Mouse (Mus musculus): ENCODE results near the gene Ackr2.

Gene Ackr2

DNA sequence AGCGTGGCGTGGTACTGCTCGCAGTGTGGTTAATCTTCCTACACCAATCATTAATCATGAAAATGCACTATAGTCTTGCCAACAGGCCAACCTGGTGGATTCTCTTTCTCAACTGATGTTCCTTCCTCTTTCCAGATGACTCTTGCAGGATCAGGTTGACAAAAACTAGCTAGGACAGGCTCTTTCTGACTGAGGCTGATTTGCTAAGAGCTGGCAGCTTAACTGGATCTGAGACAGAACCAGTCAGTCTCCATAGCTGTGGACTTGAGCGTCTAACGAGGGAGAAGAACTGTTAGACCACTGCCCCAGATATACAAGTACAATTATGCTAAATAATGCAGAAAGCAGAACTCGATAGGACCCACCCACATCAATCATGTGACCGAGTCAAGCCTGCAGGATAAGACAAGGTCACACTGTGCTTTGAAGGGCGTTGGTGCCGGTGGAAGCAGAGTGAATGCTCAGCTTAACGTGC, 20.9 kb downstream of the Ackr2 start:
- DNase-seq, result no peak

DNA sequence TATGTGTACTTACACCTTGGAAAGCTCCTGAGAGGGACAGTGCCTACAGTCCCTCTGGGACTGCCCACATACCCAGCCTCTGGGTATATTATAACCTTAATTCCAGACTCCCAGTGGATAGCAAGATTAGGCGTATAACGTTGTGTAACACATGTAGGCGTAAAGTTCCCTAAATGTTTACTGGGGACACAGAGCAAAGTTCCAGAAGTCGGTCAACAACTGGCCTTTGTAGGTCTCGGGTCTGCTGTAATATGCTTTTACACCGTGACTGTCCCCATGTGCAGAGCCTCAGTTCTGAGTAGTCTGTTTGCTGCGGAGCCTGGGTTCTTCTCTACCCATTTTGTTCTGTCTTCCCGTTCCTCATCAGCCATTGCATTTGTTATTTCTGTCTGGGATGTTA, 25.3 kb downstream of the Ackr2 start:
- no peak for DNase-seq

DNA sequence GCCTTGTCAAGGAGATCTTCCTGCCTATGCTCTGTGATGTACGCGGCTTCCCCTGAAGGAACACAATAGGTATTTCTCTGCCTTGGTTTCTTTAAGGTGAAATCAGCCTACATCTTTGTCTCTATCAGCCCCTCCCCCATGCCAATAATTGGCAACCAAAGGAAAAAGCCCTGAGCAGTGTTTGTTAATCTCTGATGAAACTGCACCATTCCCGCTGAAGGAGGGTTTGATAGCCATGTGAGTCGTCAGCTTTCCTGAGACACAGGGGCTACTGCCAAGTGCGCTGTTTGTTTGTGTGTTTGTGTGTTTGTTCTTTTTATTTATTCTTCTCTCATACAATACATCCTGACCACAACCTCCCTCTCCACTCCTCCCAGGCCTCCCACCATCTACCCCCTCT, 25.8 kb downstream of the Ackr2 start:
- no peak for DNase-seq

DNA sequence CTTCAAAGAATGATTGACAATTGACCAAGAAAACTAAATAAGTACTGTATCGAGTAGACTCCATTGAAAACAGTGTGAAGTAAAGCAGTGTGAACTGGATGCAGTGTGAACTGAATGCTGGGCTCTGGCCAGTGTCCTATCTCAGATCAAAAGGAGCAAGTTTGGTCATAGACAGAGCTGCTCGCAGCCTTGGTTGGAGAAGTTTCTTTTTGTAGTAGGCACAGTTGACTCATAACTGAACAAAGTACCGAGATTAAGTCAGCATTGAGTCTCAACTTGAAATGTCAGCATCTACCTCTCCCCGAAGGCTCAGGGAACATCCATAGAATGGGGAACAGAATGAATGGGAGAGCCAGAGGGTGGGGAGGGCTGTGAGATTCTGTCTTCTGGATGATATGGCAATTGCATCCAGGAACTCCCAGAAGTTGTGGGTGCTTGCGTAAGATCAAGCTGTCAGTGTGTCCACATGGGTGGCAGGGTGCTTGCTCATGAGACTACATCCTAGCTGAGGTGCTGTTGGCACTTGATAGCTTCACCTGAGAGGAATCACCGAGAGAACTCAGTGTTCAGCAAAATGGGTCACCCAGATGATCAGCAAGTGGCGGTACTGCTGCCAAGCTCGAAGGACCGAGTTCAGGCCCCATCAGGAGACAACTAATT, 26.9 kb downstream of the Ackr2 start:
- no peak for DNase-seq

DNA sequence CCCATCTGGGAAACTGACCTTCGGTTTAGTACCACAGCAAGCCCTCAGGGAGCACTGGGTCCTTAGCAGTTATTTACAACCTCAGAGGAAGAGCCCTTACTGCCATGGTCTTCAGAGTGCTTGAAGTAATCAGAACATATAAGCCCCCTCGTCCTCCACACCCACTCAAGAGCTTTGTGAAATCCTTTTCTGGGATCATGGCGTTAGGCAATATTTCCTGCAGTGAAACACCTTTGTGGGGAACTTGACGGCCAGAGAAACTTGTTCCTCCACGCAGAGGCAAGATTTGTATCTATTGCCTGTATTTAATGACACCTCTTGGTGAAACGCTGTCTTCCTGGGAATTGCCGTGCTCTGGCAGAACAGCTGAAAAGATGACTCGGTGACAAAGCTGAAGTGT, 27.8 kb downstream of the Ackr2 start:
- no peak for DNase-seq

DNA sequence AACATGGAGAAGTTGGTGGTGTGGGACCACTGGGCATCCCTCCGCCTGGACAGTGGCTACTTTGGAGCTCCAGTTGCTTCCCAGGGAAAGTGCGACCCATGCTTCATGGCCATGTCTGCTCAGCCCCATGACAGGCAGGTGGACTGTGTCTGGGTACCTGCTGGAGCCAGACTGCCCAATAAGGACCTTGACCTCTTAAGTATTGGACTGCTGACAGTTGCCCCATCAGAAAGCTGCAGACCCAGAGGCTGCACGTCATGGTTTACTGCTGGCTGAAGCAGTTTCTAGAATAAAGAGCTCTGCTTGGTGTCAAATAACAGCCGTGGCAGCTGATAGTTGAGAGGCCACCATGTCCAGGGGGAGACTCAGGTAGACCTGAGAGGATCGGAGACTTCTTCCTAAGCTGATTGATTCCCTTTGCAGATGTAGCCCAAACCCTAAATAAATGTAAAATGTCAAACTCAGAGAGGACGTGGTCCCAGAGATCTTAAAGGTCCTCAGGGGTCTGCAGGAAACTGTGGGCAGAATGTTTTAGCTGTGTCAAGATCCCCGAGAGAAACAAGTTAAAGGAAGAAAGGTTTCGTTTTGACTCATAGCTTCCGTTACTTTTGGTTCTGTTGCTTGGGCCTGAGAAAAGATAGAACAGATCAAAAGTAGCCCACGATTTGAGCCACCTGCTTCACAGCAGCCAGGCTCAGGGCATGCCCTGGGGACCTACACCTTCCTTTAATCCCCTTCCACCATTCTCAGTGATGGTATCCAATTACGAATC, 28.7 kb downstream of the Ackr2 start:
- DNase-seq, result no peak

- DNase-seq, result no peak
These were observed 29.6 kb downstream of the Ackr2 start for GRCm38 (mm10) chr9:121927721-121928120.

- peak; percentile 30 to 31 for DNase-seq
These were observed 30.3 kb downstream of the Ackr2 start for GRCm38 (mm10) chr9:121928498-121928897.

DNA sequence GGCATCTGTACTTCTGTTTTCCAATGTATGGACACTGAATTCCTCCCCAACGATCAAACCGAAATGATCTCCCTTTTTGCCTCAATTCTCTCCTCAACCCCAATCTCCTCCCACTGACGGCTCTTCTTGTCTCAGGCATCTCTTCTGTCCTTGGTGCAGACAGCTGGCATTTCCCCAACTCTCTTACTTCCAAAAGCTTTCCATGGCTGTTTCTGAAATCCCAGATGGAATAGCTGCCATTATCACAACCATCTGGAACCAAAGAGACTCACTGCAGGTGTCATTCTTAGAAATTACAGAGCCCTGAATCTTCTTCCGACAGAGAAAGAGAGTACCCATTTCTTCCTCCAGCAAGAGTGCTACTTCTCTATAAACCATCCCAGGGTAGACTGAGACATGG, 36.7 kb downstream of the Ackr2 start:
- DNase-seq, result no peak

DNA sequence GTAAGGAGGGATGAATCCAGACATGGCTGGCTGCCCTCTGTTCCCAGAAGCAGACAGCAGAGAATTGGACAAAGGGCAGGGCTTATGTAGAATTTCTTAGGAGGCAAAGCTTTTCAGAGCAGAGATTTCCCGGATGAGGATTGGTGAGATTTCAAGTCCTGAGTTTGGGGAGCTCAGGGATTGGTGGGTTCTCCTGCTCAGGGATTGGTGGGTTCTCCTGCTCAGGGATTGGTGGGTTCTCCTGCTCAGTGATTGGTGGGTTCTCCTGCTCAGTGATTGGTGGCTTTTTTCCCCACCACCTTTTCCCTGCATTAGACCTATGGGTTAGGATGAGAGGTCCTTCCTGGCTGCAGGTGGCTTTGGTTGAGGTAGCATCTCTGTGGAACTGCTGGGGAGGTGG, 38.8 kb downstream of the Ackr2 start:
- no peak for DNase-seq

- no peak for DNase-seq
These were observed 39.3 kb downstream of the Ackr2 start for GRCm38 (mm10) chr9:121937451-121937864.

- DNase-seq, result no peak
These were observed 39.8 kb downstream of the Ackr2 start for GRCm38 (mm10) chr9:121937944-121938355.

DNA sequence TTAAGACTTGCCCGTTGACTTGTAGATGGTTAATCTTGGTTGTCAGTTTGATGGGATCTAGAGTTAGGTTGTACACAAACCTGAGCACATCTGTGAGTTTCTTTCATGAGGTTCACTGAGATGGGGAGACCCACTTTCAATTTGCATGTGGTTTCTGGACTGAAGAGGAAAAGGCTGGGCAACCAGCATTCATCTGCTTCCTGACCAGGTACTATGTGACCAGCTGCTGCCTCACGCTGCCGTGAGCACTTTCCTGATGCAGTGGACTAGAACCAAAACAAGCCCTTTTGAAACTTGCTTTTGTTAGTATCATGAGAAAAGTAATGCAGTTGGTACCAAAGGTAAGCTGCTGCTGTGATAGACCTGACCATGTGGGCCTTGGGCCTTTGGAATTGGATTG, 44.9 kb downstream of the Ackr2 start:
- DNase-seq, result no peak

- no peak for DNase-seq
These were observed 45.5 kb downstream of the Ackr2 start for GRCm38 (mm10) chr9:121943628-121944027.

- DNase-seq, result peak; percentile 51 to 56
These were observed 49.6 kb downstream of the Ackr2 start for GRCm38 (mm10) chr9:121947784-121948183.

GRCm38 (mm10) chr9:121948431-121948830, 50.3 kb downstream of the Ackr2 start:
- DNase-seq, result no peak

DNA sequence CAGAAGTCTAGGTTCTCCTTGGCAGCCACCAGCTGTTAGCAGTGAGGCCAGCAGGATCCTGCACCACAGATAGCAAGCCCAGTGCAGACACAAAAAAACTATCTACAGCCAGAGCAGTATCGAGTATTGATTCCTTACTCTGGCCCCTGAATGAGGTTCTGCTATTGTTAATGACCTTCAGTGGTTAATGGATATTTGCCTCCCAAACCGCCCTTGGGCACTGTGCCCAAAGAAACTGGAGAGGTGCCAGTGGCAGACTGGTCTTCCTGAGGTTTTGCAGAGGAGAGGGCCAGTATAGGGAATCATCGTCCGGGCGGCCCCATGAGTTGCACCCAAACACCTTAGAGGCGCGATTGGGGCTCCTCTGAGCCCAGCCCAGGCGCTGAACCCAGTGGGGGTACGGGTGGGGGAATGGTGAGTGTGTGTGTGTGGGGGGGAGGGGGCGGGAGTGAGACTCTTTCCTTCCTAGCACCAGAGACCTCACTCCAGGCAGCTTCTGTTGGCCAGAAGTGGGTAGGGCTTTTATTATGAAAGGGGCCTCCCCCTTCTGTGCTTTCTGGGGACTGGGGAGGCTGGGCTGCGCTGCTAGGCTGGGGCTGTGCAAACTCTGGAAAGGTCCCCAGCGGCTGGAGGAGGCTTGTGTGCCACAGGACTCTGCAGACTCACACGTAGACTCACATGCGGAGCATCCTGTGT, 52.4 kb downstream of the Ackr2 start, which contains the start of gene Fam198a:
Gene Fam198a (plus strand): TSS at position 571 of the 696 bp plus-strand sequence.
- peak; percentile 71 to 82 for DNase-seq

DNA sequence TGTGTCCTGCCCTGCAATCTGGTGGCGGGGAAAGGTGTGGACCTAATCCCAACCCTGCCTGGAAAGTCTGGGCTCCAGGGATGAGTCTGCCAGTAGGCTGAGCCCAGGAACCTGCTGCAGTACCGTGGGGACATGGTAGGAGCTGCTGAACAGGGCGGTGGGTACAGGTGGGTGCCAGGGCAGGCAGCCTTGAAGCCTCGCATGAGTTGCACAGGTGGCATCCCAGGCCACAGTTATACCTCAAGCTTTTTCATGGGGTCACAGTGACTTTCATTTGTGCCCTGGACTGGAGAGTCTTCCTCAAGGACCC, 52.9 kb downstream of the Ackr2 start:
- DNase-seq, result no peak

GRCm38 (mm10) chr9:121952596-121952995, 54.4 kb downstream of the Ackr2 start:
- peak; percentile 61 to 68 for DNase-seq

GRCm38 (mm10) chr9:121959966-121960635, 61.9 kb downstream of the Ackr2 start:
- DNase-seq, result no peak
